Mouse (Mus musculus): ENCODE measurements around the gene Zfp46.

DNA sequence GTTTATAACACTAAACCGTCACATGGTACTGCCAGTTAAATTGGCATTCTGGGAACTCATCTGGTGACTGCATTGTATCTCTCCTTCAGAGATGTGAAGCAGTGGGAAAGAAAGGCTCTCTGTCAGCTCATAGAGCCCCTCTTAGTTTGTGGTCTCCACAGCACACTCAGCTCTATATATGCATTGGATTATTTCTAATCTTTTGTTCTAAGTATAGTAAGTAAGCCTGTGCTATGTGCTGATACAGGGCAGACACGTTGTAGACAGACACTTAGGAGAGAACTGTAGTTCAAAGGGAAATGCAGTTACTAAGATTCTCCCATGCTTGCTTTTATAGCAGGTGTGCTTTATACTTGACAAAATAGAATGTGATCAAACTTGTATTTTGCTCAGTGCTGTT is 50.6 kb downstream of the Zfp46 start:
- TF ChIP-seq GATA1 (IDR thresholded peaks at IDR 0.05; ENCODE audit: borderline replicate concordance, low read length) = no peak
- no peak for TF ChIP-seq FLI1 (IDR thresholded peaks at IDR 0.05; ENCODE audit: low read length)
